Mouse (Mus musculus) heart, adult 18-20 months (tissue): ENCODE measurements at regions not wholly inside any gene's neighbourhood (a gene's known extent, or its start where the extent isn't known, plus 50 kb on each side); places are given as distances from the start of the nearest gene placed in this dataset.

Source experiments
- DNase-seq, 2 experiments: peaks; one replicate each; pipeline ENCODE4 v3.0.0; 2021 to 2022; ENCODE audit warnings: mixed read lengths in 1 of 2

DNA sequence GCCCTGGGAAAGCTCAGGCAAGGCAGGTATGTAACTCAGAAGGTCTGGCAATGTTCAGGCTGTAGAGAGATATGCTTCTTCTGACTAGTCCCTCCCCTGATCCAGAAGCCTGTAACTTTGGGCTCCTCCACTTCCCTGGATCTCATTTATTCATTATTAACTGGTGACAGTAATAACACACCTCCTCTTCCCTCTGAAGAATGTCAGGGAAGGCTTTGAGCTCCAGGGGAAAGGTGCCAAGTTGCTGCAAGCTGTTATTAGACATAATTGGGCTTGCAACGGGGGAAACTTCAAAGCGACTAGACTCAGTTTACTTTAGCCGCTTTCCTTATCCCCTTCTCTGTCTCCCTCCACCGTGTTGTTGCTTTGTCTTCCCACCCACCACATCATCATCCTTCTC, 75.6 kb upstream of the Tmprss2 start:
- no peak for DNase-seq

DNA sequence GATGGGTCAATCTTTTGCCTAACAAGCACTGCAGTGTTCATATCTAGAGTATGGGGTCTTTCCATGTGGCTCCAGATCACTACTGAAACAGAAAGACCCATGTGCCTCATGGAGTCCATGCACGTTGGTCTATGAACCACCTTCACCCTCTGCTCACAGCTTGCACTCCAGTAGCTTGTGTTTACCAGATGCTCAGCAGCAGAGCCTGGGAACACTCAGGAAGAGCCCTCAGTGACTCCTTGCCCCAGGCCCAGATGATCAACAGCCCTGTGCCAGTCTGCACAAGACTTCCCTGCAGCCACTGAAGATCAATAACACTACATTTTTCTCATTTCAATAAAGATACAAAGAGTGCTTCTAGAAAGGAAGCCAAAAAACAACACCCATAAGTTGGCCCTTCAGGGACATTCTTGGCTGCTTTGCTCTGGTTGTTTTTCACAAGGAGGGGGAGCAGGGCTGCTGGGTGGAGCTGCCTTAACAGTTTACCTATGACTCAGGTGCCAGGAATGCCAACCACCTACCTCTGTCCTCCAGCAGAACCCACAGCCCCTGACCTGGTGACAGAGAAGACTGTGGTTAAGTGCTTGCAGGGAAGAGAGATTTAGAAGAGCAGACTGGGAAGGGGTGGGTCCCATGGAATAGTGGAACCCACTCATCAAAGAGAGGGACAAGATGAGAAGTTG, 74.7 kb upstream of the Tmprss2 start:
- no peak for DNase-seq

DNA sequence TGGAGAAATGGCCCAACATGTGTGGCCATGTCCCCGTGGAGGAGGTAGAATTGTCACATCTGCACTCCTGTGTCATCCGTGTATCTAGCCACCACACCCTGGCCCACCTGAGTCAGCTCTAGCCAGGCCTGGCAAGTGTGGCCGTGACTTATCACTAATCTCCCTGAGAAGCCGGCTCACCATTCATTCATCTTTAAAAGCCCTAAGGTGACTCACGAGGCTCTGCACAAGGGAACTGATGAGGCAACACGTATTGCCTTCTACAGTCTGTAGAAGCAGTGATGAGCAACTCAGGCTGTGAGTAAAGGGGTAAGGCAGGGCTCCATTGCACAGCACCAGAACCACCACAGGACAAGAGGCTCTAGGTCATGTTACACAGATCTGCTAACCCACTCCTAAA, 70.2 kb upstream of the Tmprss2 start:
- DNase-seq, result no peak

DNA sequence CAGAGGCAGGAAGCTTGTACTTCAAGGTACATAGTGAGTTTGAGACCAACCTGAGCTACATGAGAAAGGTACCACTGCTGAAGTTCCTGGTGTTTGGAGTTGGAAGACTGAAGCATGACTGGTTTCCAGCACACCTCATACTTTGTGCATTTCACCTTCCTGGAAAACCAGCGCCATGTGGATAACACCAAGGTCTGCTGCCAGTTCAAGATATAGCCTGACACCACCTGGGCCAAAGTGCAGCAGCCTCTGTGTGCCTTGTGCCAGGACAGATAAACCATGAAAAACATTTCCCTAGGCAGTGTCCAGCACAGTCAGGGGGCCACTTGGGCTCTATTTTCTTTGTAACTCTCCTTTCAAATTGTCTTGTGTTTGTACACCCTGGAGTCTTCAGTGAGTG, 68.8 kb upstream of the Tmprss2 start:
- DNase-seq, result no peak

DNA sequence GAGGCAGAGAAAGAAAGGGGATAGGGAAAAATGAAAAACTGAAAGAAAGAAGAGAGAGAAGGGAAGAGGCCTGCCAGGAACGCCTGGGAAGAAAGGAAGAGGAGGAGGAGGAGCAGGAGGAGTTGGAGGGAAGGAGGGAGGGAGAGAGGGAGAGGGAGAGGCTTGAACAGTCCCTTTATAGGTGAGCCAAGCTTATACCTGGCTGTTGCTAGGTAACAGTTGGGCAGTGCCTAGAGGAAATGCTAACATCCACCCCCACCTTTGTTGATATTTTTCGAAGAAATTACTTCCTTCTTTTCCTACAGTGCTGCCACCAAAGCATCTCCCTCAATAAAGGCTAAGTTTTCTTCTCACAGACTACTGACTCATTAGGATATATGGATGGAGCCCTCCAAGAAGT, 68.3 kb upstream of the Tmprss2 start:
- DNase-seq, result no peak

DNA sequence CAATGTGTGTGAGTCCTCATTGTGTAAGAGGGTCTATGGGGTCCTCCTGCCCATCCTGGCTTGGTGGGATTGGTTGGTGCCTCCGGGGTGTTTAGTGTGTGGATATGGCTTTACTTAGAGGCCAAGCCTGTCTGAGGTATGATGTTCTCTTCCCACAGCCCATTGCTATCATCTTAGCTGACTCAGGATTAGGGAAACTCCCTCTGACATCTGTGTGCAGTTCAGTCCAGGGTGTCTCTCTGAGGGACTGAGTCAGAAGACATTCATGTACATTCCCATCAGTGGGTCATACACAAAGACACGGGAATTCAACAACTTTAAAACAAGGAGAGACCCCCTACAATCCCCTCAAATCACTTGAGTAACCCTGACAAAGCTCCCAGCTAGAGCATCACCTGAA, 66.6 kb upstream of the Tmprss2 start:
- no peak for DNase-seq

DNA sequence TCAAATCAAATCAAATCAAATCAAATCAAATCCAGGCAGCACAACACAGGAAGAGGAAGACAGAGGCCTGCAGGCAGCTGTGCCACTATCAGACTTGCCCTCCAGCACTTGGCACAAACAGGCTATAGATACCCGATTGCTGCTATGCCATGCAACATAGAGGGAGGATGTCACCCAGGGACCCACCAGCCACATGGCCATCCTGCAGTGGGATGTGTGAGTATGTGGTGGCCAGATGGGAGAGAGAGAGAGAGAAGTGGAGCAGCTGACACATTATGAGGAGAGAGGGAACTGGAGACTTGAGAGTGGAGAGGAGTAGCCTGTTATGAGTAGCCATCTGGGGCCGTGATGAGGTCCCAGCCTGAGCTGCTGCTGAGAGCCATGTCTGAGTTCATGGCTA, 62.6 kb upstream of the Tmprss2 start:
- DNase-seq, result no peak

DNA sequence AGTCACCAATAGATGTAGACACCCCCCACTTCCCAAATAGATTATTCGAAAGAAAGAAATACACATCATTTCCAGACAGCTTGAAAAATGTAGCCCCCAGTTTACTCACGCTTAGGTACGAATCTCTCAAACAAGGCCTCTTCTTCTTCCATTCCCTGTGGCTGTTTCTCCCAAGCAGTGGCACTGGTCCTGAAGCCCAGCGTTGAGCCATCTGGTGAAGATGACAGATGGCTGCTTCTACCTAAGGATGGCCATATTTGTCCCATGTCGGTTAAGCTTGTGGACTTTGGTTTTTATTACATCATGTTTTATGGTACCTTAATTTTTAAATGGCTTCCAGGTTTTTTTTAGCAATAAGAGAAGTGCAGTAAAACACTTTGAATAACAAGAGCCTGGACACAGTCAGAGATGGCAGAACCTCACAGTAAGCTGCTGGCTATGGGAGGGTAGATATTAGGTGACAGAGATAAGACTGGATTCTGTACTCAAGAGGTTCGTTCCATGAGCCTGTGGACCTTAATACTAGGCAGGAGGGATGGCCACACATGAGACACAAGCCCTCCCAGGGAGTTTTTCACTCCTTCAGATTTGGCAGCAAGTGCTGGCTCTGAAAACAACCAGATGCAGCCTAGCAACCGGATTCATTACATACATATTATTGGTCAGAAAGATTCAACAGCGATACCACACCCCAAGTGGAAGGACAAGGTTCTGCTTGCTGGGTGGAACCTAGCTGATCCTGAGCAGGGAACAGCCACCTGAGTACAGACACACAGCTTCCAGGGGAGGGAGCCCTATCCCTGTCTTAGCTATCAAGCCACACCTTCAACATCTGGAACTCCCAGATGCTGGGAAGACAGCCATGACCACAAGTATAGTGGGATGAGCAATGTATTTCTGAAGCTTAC, 59.4 kb upstream of the Tmprss2 start:
- peak in 1 of 2 experiments; percentile 10 for DNase-seq

DNA sequence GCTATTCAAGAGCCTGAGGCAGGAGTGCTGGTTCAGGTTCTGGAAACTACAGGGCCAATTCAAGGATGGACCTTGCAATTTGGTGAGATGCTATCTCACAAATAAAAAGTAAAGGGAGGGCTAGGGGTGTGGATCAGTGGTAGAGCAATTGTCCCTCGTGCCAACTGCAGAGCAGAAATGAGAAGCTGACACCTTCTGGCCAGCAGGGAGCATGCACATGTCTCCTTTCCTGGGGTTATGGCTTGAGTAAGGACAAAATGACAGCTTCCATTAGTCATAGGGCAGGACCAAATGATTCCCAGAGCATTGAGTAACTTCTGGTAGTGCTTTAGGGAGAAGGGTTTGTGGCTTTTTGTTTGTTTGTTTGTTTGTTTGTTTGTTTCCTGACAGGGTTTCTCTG, 56.5 kb upstream of the Tmprss2 start:
- no peak for DNase-seq

DNA sequence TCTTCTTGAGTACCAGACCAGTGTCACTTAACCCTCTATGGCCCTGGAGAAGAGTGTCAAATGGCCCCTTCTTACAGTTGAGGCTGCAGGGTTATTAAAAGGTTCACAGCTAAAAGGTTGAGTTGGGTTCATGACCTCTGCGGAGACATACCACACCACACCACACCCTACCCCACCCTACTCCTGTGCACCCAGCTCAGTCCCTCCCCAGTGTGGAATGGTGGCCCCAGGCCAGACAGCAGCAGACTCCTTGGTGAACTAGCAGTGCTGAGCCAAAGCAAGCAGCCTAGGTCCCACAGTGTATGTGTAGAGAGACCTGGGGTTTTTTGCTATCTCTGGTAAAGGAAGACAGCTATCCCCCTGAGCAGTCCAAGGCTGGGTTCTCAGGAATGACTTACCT, 54.5 kb upstream of the Tmprss2 start:
- peak; percentile 3 to 4 for DNase-seq
